Mouse (Mus musculus): Measurements from ENCODE around the gene Gpd1.

DNA sequence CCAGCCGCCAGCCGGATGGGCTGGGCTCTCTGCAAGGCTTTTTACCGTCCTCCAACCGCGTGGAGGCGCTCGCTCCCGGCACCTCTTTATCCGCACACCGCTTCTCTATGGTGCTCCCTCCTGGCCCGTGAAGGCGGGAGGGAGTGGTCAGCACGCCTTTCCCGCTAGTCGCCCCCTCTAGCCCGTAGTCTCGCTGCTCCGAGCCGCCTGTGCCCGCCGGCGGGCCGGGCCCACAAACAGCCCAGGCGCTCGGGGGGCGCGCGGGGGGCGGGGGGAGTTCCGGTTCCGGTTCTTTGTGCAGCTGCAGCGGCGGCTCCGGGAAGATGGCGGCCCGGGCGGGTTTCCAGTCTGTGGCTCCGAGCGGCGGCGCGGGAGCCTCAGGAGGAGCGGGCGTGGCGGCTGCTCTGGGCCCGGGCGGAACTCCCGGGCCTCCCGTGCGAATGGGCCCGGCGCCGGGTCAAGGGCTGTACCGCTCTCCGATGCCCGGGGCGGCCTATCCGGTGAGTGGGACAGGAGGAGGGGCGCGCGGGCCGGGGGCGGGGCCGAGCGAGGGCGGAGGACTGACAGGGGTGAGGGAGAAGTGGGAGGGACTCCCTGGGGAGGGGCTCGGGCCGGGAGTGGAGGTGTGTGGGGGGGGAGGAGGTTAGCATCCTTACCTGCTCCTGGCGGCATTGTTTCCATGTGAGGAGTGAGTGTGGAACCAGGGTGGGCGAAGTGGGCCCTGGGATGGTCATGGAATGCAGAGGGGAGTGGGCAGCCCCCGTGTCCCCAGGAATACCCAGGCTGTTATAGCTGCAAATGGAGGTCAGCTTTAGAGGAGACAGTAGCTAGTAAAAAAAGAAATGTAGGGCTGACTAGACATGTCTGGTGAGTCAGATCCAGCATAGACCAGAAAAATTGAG lies 15.1 kb upstream of the Gpd1 start, which contains the start of gene Smarcd1:
- TF ChIP-seq CTCF (IDR thresholded peaks at IDR 0.05; ENCODE audit: low read depth) (peak; percentile 95), EP300 (IDR thresholded peaks at IDR 0.05; ENCODE audit: low read depth) (peak; percentile 61; the same call in 1 of the 2 replicates)

Measured in liver, postnatal 0 days (tissue).